Mouse (Mus musculus): ENCODE measurements around the gene Flt3. TPM values are rescaled to one million over a fixed set of nuclear protein-coding genes. Genes with fewer than 3 reads are reported as not detected.

The Flt3 gene
- polyA plus RNA-seq, 1 experiment from 2014 or later: 2.9 TPM

DNA sequence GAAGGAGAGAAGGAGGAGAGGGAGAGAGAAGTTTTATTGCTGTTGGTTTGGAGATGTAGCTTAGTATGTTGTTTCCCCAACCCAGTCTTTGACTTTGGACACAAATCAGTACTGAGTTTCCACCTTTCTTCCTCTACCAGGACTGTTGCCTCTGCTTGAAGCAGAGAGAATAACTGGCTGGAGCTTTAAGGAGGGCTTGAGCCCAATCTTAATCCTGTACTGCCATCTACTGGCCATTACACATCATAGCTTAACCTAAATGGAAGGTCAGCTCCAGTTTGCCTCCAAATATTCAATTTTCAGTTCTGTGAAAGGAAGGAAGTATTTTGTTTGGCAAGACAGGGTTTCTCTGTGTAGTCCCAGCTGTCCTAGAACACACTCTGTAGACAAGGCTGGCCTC is 80.6 kb downstream of the Flt3 start:
- no peak overlapping the region for H3K4me3 ChIP-seq
- no peak overlapping the region for H3K4me2 ChIP-seq
- H3K9me3 ChIP-seq (replicated peaks): no peaks in the 10 kb centered on the region
- H3K27ac ChIP-seq: no peak overlapping the region
- no peaks in the 10 kb centered on the region for H3K36me3 ChIP-seq
- peaks cover 87% of the 10 kb centered on the region for H3K27me3 ChIP-seq (replicated peaks)
- H3K9ac ChIP-seq: no peak overlapping the region
- no peak for ATAC-seq
- H3K4me1 ChIP-seq: peaks cover 5% of the 10 kb centered on the region

DNA sequence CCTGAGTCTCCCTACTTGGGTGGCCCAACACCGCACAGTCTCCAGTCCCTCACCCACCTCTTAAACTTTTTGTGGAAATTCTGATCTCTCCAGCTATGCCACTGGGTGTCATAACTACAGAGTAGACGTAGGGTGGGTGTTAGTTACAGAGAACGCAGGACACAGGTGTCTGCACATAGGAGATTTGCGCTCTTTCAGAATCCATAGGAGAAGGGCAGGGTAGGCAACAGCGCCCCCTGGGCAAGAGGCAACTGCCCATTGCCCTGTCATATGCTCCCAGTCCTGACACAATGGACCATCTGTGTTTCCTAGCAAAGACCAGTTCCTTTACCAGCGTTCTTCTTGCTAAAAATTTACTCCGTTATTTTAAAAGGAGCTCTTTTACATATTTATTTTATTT is 82.3 kb downstream of the Flt3 start:
- Histone ChIP-seq H3K4me3 (no peak overlapping the region), H3K4me2 (no peak overlapping the region)
- WGBS (ENCODE audit: insufficient replicate concordance): 23% methylated on average over 7 of the region's 7 CpGs

DNA sequence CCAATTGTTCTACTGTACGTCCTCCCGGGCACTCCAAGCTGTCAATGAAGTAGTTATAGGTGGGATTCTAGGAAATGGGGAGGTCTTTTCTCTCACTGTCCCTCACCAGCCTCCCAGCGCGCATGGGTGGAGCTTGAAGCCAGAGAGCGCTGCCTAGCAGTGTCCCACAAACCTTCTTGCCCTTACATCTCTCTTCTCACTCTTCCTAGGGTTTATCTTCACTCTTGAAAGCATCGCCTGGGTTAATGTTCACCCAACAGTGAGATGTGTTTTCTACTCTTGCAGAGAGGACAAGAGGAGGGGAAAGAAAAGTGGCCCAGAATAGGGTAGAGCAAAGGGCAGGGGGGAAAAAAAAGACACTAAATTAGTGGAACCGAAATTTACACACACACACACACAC is 83.0 kb downstream of the Flt3 start:
- Histone ChIP-seq H3K9me3 (replicated peaks) (no peaks in the 10 kb centered on the region), H3K27ac (no peak overlapping the region), H3K27me3 (replicated peaks) (peaks cover 98% of the 10 kb centered on the region), H3K36me3 (no peaks in the 10 kb centered on the region), H3K4me1 (no peaks in the 10 kb centered on the region; the same call in 1 of the 2 replicates), H3K9ac (no peak overlapping the region), H3K4me2 (no peak overlapping the region), H3K4me3 (no peak overlapping the region)
- ATAC-seq: no peak
- 6% methylated on average over 6 of the region's 7 CpGs for WGBS (ENCODE audit: insufficient replicate concordance)

More for the DNA sequence above, 82.3 kb downstream of the Flt3 start:
- H3K9me3 ChIP-seq (replicated peaks): no peaks in the 10 kb centered on the region
- no peaks in the 10 kb centered on the region for H3K36me3 ChIP-seq
- no peak for ATAC-seq
- H3K27me3 ChIP-seq (replicated peaks): peaks cover 98% of the 10 kb centered on the region
- no peak overlapping the region for H3K27ac ChIP-seq
- no peak overlapping the region for H3K9ac ChIP-seq
- no peaks in the 10 kb centered on the region; the same call in 1 of the 2 replicates for H3K4me1 ChIP-seq

DNA sequence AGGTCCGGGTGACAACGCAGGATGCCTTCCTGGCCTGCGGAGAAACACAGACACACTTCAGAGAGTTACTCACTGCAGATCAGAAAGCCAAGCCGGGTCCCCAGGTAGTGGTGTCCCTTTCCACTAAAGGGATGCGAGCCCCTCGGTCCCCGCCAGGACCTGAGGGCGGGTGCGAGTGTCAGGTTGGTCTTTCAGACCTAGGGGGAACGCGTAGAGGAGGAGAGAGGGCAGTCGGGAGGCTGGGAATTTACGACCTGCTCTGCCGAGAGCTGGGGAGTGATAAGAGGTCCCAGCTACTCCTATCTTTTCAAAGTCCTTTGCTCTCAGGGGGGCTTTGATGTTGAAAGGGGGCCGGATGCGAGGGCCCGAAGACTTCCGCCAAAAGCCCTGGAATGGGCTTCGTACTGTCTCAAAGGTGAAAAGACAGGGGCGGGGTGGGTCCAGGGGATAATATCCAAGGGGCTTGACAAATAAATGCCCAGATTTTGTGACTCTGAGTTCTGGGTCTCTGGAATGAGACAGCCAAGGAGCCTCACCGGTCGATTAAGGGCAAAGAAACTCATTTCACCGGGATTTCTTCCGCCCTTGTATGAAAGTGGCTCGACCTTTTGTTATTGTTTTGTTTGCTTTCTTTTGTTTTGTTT is 84.7 kb downstream of the Flt3 start:
- ATAC-seq: no peak
- Histone ChIP-seq H3K9ac (no peak overlapping the region), H3K4me3 (no peak overlapping the region), H3K36me3 (no peaks in the 10 kb centered on the region), H3K4me1 (no peaks in the 10 kb centered on the region; the same call in 1 of the 2 replicates), H3K9me3 (replicated peaks) (no peaks in the 10 kb centered on the region), H3K4me2 (no peak overlapping the region), H3K27me3 (replicated peaks) (peaks cover 98% of the 10 kb centered on the region), H3K27ac (no peak overlapping the region)
- 2% methylated on average over 25 of the region's 25 CpGs for WGBS (ENCODE audit: insufficient replicate concordance)

DNA sequence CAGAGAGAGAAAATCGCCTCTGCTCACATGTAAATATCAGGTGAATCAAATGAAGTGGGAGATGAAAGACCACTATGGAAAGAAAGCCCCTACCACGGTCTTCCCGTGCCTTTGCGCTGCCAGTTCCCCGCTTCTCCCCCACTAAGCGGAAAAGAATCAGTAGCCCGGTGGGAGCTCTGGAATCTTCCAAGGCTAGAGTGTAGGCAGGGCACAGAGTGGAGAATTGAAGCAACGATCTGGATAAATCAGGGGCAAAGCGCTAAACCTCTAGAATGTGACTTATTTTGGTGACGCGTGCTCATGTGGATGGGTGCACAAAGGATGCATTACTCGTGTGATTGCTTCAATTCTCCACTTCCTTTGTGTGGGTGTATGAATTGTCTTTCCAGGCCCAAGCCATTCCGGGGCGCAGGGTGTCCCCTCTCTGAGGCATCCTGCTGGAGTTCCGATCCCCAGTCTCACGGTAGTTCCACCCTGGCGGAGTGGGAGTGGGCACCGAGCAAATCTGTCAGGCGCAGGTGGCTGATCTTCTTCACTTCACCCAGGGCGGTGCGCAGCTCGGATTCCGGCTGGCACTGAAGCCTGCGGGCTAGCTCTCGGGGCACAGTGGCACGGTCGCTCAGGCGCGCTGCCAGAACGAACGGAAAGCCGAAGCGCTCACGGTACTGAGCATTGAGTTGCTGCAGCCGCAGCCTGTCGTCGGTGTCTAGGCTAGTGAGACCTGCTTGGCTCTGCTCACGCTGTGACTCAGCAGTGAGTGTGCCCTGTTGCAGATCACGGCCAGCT is 85.5 kb downstream of the Flt3 start:
- Histone ChIP-seq H3K4me2 (no peak overlapping the region), H3K27me3 (replicated peaks) (peaks cover 98% of the 10 kb centered on the region), H3K4me3 (no peak overlapping the region), H3K9me3 (replicated peaks) (no peaks in the 10 kb centered on the region), H3K36me3 (no peaks in the 10 kb centered on the region), H3K9ac (no peak overlapping the region), H3K27ac (no peak overlapping the region), H3K4me1 (no peaks in the 10 kb centered on the region; the same call in 1 of the 2 replicates)
- ATAC-seq: no peak
- WGBS (ENCODE audit: insufficient replicate concordance): 2% methylated on average over 39 of the region's 39 CpGs

DNA sequence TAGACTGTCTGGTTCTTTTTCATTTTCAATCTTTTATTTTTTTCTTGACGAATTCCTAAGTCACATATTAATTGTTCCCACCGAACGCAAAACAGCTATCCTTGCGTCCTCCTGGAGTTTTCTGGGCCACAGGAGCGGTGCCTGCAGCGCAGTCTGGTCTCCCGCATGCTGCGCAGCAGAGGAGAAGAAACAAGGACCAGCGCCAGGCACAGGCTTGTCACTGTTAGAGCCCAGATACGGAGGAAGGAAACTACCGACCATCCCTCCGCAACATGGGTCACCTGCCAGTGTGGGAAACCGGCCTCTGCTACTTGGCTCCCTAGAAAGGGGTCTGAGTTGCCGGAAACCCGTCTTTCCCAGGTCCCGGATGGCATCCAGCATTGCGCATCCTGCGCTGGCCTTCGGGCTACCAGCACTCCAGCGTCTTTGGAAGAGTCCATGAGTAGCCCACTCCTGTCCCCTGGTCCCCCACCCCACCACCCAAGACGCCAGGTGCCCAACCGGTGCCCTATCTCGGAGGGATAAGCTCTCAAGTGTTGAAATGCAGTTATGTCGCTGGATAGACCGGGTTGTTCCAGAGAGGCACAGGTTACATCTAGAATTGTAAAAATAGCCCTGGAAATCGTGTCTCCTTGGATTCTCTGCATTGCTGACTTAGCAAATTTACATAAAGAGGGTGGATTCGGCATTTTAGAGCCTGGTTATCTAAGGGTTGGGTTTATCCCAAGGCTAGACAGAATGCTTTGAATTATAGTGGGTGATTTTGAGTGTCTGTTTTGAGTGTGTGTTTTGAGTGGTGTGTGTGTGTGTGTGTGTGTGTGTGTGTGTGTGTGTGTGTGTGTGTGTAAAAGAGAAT is 87.2 kb downstream of the Flt3 start:
- H3K36me3 ChIP-seq: no peaks in the 10 kb centered on the region
- no peaks in the 10 kb centered on the region; the same call in 1 of the 2 replicates for H3K4me1 ChIP-seq
- H3K4me3 ChIP-seq: no peak overlapping the region
- WGBS (ENCODE audit: insufficient replicate concordance): 4% methylated on average over 27 of the region's 27 CpGs
- no peaks in the 10 kb centered on the region for H3K9me3 ChIP-seq (replicated peaks)
- peaks cover 100% of the 10 kb centered on the region for H3K27me3 ChIP-seq (replicated peaks)
- ATAC-seq: no peak
- no peak overlapping the region for H3K27ac ChIP-seq
- no peak overlapping the region for H3K9ac ChIP-seq
- no peak overlapping the region for H3K4me2 ChIP-seq

DNA sequence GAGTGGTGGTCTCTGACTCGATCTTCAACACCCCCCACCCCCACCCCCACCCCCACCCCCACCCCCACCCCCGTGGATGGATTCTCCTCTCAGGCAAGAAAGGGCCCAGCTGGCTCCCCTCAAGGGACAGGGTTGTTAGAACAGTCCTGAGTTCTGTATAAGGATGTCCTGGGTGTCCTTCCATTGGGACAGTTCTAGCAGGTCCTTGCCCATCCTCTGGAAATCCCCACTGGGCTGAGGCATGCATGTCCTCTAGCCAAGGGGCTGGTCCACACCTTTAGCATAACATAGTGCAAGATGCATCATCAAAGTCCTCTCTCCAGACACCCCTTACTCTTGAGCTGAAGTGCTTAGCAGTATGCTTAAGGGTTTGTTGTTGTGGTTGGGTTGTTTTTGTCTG is 90.5 kb downstream of the Flt3 start:
- no peak overlapping the region for H3K27ac ChIP-seq
- H3K9ac ChIP-seq: no peak overlapping the region
- H3K4me1 ChIP-seq: no peaks in the 10 kb centered on the region; the same call in 1 of the 2 replicates
- no peaks in the 10 kb centered on the region for H3K9me3 ChIP-seq (replicated peaks)
- H3K4me3 ChIP-seq: no peak overlapping the region
- 6% methylated on average over 2 of the region's 2 CpGs for WGBS (ENCODE audit: insufficient replicate concordance)
- ATAC-seq: no peak
- H3K27me3 ChIP-seq (replicated peaks): peaks cover 100% of the 10 kb centered on the region
- no peaks in the 10 kb centered on the region for H3K36me3 ChIP-seq
- no peak overlapping the region for H3K4me2 ChIP-seq

DNA sequence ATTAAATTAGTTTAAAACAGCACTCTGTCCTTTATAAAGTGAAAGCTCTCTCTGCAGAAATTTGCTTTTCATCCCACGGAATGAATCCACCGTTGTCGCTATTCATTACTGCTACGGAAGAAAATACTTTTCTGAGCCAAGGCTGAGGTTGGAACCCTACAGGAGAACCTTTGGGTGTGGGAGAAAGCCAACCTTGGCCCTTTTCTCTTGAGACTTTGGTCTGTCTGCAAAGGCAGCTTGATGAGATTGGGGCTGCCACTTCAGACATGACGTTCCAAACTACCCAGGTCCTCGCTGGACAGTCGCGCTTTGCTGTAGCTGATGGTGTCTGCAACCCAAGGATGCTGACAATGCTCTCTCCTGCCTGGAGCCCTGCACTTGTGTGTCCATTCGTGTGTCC is 91.8 kb downstream of the Flt3 start:
- H3K9ac ChIP-seq: no peak overlapping the region
- H3K4me3 ChIP-seq: no peak overlapping the region
- H3K36me3 ChIP-seq: no peaks in the 10 kb centered on the region
- H3K4me2 ChIP-seq: no peak overlapping the region
- H3K4me1 ChIP-seq: no peaks in the 10 kb centered on the region; the same call in 1 of the 2 replicates
- WGBS (ENCODE audit: insufficient replicate concordance): 13% methylated on average over 9 of the region's 9 CpGs
- peaks cover 100% of the 10 kb centered on the region for H3K27me3 ChIP-seq (replicated peaks)
- no peaks in the 10 kb centered on the region for H3K9me3 ChIP-seq (replicated peaks)
- no peak for ATAC-seq
- no peak overlapping the region for H3K27ac ChIP-seq

DNA sequence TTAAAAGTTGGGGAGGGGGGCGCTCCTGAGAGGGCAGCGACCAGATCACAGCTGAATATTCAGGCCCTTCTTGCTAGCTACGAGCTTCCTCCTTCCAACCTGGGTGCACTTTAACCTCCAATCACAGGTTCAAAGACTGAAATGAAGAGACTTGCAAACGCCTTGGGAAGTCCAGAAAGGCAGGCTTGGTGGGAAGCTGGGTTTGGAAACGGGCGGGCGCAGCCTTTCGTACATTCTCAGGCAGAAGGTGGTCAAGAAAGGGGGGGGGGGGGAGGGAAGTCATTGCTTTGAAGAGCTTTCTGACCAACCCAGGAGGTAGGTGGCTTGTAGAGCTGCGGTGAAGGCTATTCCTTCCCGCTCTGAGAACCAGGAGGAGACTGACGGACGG is 92.9 kb downstream of the Flt3 start:
- no peak overlapping the region for H3K27ac ChIP-seq
- no peak overlapping the region for H3K9ac ChIP-seq
- H3K27me3 ChIP-seq (replicated peaks): peaks cover 100% of the 10 kb centered on the region
- ATAC-seq: no peak
- no peak overlapping the region for H3K4me2 ChIP-seq
- no peaks in the 10 kb centered on the region for H3K9me3 ChIP-seq (replicated peaks)
- no peaks in the 10 kb centered on the region for H3K36me3 ChIP-seq
- H3K4me3 ChIP-seq: no peak overlapping the region
- no peaks in the 10 kb centered on the region; the same call in 1 of the 2 replicates for H3K4me1 ChIP-seq
- WGBS (ENCODE audit: insufficient replicate concordance): 3% methylated on average over 12 of the region's 12 CpGs

DNA sequence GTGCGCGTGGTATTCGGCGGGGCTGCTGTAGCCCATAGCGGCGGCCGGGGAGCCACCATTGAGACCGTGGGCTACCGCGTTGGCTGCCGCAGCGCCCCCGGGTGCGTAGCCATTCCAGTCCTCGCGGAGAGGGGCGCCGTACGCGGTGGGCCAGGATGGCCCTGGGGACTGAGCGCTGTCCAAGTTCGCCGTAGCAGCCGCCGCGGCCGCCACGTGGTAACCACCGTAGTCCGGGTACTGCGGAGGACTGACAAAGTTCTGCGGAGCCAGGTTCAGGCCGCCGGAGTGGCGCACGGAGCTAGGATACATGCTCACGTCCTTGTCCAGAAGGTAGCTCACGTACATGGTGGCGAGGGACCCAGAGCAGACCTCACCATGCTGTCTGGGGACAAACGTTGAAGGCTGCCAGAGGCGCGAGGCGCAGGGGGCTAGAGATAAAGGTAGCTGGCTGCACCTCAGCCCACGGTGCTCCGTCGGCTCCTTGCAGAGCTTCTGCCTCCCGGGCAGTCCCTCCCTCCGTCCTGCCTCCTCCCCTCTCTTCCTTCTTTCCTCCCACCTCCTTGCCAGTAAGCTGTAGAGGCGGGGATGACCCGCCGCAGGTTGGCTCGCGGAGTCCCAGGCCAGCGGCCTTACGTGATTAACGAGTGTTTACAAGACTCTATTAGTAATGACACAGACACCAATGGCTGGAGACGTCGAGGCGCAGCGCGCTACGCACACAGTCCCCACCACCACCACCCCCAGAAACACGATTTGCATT is 93.5 kb downstream of the Flt3 start, which contains the start of gene Cdx2:
Gene Cdx2, minus strand, starts transcription at position 633 of the 760 bp plus-strand sequence.
- peaks cover 100% of the 10 kb centered on the region for H3K27me3 ChIP-seq (replicated peaks)
- no peak for ATAC-seq
- no peak within 1 kb of the TSS for H3K9ac ChIP-seq
- peak within 1 kb of the TSS; percentile 35 for H3K4me2 ChIP-seq
- H3K4me3 ChIP-seq: no peak within 1 kb of the TSS
- no peaks in the 10 kb centered on the region for H3K9me3 ChIP-seq (replicated peaks)
- no peaks in the 10 kb centered on the region; the same call in 1 of the 2 replicates for H3K4me1 ChIP-seq
- WGBS (ENCODE audit: insufficient replicate concordance): 1% methylated on average over 56 of the region's 63 CpGs
- H3K27ac ChIP-seq: no peak within 1 kb of the TSS
- no peaks in the 10 kb centered on the region for H3K36me3 ChIP-seq

DNA sequence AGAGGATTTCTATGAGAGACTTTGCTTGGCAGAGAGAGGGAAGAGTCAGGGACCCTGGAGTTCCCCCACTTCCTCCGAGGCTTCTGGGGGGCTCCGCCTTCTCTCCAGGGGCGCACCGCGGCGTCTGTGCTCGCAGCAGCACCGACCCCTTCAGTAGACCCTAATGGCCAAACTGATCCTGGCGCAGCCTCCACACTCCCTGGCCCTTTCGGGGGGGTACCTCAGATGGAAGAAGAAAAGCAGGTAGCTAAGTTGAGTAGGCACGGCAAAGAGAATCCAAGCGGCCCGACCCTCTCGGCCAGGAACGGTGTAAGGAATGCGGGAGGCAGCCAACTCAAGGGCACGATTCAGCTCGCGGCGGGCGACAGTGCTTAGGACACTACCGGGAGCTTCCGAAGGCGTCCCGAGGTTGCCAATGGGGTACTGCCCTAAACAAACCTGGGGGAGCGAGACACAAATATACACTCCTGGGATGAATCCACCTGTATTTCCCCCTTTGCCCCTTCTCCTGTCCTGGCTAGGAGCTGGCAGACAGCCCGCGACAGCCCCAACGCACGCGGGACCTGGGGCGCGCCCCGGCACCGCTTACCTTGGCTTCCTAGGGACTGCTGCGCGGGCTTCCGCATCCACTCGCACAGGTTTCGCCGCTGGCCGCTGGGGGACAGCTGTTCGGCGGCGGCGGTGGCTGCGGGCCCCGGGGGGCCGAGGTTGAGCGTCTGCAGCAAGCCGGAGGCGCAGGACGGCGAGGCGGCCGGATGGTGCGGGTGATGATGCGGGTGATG is 94.2 kb downstream of the Flt3 start:
- Histone ChIP-seq H3K9ac (no peak overlapping the region), H3K27me3 (replicated peaks) (peaks cover 100% of the 10 kb centered on the region), H3K4me1 (no peaks in the 10 kb centered on the region; the same call in 1 of the 2 replicates), H3K4me3 (no peak overlapping the region), H3K36me3 (no peaks in the 10 kb centered on the region), H3K9me3 (replicated peaks) (no peaks in the 10 kb centered on the region), H3K4me2 (peak overlapping the region; percentile 35), H3K27ac (no peak overlapping the region)
- 2% methylated on average over 57 of the region's 58 CpGs for WGBS (ENCODE audit: insufficient replicate concordance)
- no peak for ATAC-seq

All from liver, embryonic 12.5 days (tissue).